Mouse (Mus musculus) thymus, adult 2 months (tissue): ENCODE results near the gene Aven. TPM values are rescaled to one million over a fixed set of nuclear protein-coding genes. Genes with fewer than 3 reads are reported as not detected.

Experiments
- DNase-seq: peaks from one replicate; pipeline ENCODE4 v3.0.0; 2021
- H3K27ac ChIP-seq: fragments of 200-500 bp; 2 replicates; pipeline ENCODE4 v1.5.1; 2012; ENCODE audit warnings: low read length, control low read depth; ENCODE audit not compliant: control insufficient read depth, insufficient read depth
- H3K27me3 ChIP-seq: fragments of 200-500 bp; 2 replicates; pipeline ENCODE4 v1.6.1; 2012; ENCODE audit warnings: mild to moderate bottlenecking, low read length, moderate library complexity, mixed read lengths; ENCODE audit not compliant: control insufficient read depth, insufficient read depth
- H3K36me3 ChIP-seq: fragments of 200-500 bp; 2 replicates; pipeline ENCODE4 v1.6.1; 2012; ENCODE audit warnings: mild to moderate bottlenecking, low read length, moderate library complexity; ENCODE audit not compliant: control insufficient read depth, insufficient read depth
- H3K4me1 ChIP-seq: fragments of 200-500 bp; replicated peaks from 2 replicates; pipeline ENCODE4 v1.6.1; 2012; ENCODE audit warnings: low read length; ENCODE audit not compliant: control insufficient read depth, insufficient read depth
- H3K4me3 ChIP-seq: fragments of 200-500 bp; 2 replicates; pipeline ENCODE4 v1.5.1; 2012; ENCODE audit warnings: mild to moderate bottlenecking, low read length, control low read depth, moderate library complexity; ENCODE audit not compliant: control insufficient read depth, insufficient read depth
- CTCF ChIP-seq: fragments of 200-500 bp; IDR thresholded peaks from 2 replicates; pipeline ENCODE4 v1.5.1; 2012; ENCODE audit warnings: mild to moderate bottlenecking, control low read depth, low read length, moderate library complexity, borderline replicate concordance; ENCODE audit not compliant: control insufficient read depth, poor library complexity, insufficient read depth; ENCODE audit errors: extremely low read depth
- POLR2A ChIP-seq: fragments of 200-500 bp; IDR thresholded peaks from 2 replicates; pipeline ENCODE4 v1.6.1; 2012; ENCODE audit warnings: mild to moderate bottlenecking, low read length, control low read depth, moderate library complexity; ENCODE audit not compliant: control insufficient read depth, poor library complexity, insufficient read depth; ENCODE audit errors: extremely low read depth
- WGBS: fragments of 180-500 bp; shearing (Covaris S2); methylation state at CpG from one replicate; pipeline ENCODE4 v1.1.7; 2018; 5-methylcytosine and 5-hydroxymethylcytosine counted together
- polyA plus RNA-seq: library from polyadenylated mRNA; depleted of rRNA; stranded (reverse); fragments of >200 nt; gene quantifications from 2 replicates; pipeline ENCODE4 v1.2.3, GENCODE M21; 2012

Aven gene
- polyA plus RNA-seq, 1 experiment: 5.9 TPM

DNA sequence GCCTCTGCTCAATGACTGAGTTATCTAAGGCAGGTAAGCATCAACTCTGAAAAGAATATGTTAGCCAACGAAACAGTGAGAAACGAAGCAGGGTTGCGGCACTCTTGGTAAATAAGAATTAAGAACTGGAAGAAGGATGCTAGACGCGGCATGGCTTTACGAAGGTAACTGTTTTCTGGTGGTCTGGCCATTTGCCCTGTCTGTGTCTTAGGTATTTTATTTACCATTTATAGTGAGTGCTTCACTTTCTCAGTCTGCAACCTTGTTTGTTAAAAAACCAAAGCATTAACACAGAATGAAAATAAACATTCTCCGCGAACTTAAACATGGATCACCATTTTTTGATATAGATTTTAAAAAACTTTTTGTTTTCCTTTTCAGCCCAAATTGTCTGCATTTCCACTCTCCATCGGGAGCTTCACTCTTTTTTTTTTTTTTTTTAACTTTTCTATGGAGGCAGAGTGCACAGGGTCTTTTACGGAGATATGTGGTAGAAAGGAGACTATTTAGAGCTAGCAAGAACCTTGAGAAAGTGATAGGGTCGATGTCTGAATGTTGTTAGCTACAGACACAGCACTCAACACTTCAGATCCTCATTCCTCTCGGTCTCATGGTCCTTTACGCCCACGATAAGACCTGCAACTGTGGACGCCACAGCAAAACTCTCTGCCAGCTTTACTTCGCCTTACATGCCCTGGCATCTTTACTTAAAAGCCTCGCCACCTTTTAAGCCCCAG lies 38.5 kb upstream of the Aven start:
- peak overlapping the region; percentile 99 for H3K4me3 ChIP-seq
- DNase-seq: no peak
- 32% methylated on average over 17 of the region's 17 CpGs for WGBS
- peak overlapping the region; percentile 52; the same call in 1 of the 2 replicates for H3K27ac ChIP-seq
- TF ChIP-seq POLR2A (no peak), CTCF (no peak)
- no peaks in the 10 kb centered on the region for H3K27me3 ChIP-seq
- H3K4me1 ChIP-seq: no peaks in the 10 kb centered on the region
- H3K36me3 ChIP-seq: no peaks in the 10 kb centered on the region

DNA sequence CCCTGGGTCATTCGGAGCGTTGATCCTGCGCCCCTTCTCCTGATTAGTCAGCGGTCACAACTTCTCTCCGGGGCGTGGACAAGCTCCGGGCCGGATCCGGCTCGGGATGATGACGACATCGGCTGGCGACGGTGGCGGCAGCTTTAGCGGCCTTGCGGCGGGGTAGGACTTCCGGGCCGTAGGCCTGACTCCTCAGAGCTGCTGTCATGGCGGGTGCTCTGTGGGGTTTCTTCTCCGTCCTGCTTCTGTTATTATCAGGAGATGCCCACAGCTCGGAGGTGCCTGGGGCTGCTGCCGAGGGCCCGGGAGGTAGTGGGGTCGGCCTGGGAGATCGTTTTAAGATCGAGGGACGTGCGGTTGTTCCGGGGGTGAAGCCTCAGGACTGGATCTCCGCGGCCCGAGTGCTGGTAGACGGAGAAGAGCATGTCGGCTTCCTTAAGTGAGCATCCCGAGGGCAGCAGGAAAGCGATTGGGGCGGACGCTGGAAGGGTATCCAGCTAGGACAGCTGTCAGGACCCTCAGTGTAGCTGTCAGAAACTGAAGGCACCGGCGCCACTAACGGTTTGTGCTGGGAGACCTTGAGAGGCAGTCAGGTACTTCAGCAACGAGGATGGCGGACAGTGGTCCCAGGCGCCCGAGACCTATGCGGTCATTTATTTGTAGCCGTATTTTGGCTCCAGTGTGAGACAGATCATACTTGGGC lies 37.8 kb upstream of the Aven start, which contains the start of gene Emc7:
TSS of gene Emc7 (plus strand) at position 136 of the 703 bp plus-strand sequence.
- H3K4me1 ChIP-seq: no peaks in the 10 kb centered on the region
- no peaks in the 10 kb centered on the region for H3K27me3 ChIP-seq
- DNase-seq: peak; percentile 98
- H3K4me3 ChIP-seq: peak within 1 kb of the TSS; percentile 99
- peaks cover 2% of the 10 kb centered on the region; the same call in 1 of the 2 replicates for H3K36me3 ChIP-seq
- under 1% methylated on average over 49 of the region's 49 CpGs for WGBS
- H3K27ac ChIP-seq: peak within 1 kb of the TSS; percentile 52; the same call in 1 of the 2 replicates
- TF ChIP-seq POLR2A: peak; percentile 76
- TF ChIP-seq CTCF: peak; percentile 59; the same call in 1 of the 2 replicates

DNA sequence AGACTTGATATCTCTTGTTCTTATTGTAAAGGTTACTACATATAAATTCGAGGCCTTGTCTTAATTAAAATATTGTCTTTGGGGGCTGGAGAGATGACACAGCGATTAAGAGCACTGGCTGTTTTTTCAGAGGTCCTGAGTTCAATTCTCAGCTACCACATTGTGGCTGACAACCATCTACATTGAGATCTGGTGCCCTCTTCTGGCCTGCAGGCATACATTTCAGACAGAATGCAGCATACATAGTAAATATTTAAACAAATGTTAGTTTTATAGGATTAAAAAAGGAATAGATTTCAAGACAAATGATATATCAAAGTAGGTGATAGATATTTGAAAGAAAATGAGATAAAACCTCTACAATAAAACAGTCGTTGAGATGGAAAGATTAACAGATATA lies 32.2 kb upstream of the Aven start:
- Histone ChIP-seq H3K4me1 (no peaks in the 10 kb centered on the region), H3K36me3 (peaks cover 30% of the 10 kb centered on the region), H3K27ac (no peak overlapping the region), H3K4me3 (no peak overlapping the region), H3K27me3 (no peaks in the 10 kb centered on the region)
- no peak for TF ChIP-seq POLR2A
- no peak for TF ChIP-seq CTCF
- WGBS: 97% methylated on average over 3 of the region's 3 CpGs
- DNase-seq: no peak

GRCm38 (mm10) chr2:112469542-112469941 lies 23.2 kb upstream of the Aven start:
- H3K36me3 ChIP-seq: peaks cover 40% of the 10 kb centered on the region
- TF ChIP-seq POLR2A: no peak
- TF ChIP-seq CTCF: no peak
- no peak overlapping the region for H3K27ac ChIP-seq
- H3K27me3 ChIP-seq: no peaks in the 10 kb centered on the region
- DNase-seq: no peak
- H3K4me1 ChIP-seq: no peaks in the 10 kb centered on the region
- H3K4me3 ChIP-seq: no peak overlapping the region

GRCm38 (mm10) chr2:112470961-112471381 lies 21.8 kb upstream of the Aven start:
- H3K27ac ChIP-seq: no peak overlapping the region
- H3K27me3 ChIP-seq: no peaks in the 10 kb centered on the region
- H3K4me1 ChIP-seq: no peaks in the 10 kb centered on the region
- WGBS: 93% methylated on average over 5 of the region's 5 CpGs
- H3K36me3 ChIP-seq: peaks cover 31% of the 10 kb centered on the region
- no peak for DNase-seq
- no peak overlapping the region for H3K4me3 ChIP-seq
- no peak for TF ChIP-seq POLR2A
- no peak for TF ChIP-seq CTCF

GRCm38 (mm10) chr2:112472076-112472475 lies 20.7 kb upstream of the Aven start:
- peaks cover 23% of the 10 kb centered on the region for H3K36me3 ChIP-seq
- TF ChIP-seq POLR2A (no peak), CTCF (no peak)
- no peak overlapping the region for H3K4me3 ChIP-seq
- no peak for DNase-seq
- WGBS: 96% methylated on average over 2 of the region's 2 CpGs
- no peak overlapping the region for H3K27ac ChIP-seq
- H3K27me3 ChIP-seq: no peaks in the 10 kb centered on the region
- H3K4me1 ChIP-seq: no peaks in the 10 kb centered on the region
